Mouse (Mus musculus) liver, embryonic 14.5 days (tissue): Measurements from ENCODE around the gene Eya4. TPM values are rescaled to one million over a fixed set of nuclear protein-coding genes. Genes with fewer than 3 reads are reported as not detected.

ENCODE experiments used
- ATAC-seq: fragments of 200-750 bp; cut with Nextera tagmentation; 2 replicates; pipeline ENCODE4 v1.8.0; 2017; ENCODE audit warnings: moderate number of reproducible peaks, mild to moderate bottlenecking, moderate library complexity; ENCODE audit not compliant: insufficient read depth
- DNase-seq, 3 experiments: peaks; one replicate each; pipeline ENCODE4 v3.0.0-alpha.2; 2012 to 2013; ENCODE audit warnings: low read depth in 3 of 3, low spot score in 3 of 3
- H3K27ac ChIP-seq: fragments of 300-500 bp; sonication (generic); 2 replicates; pipeline ENCODE4 v1.5.1; 2014; ENCODE audit warnings: moderate library complexity, mild to moderate bottlenecking, control low read depth, inconsistent platforms
- H3K27me3 ChIP-seq: fragments of 300-500 bp; sonication (generic); 2 replicates; pipeline ENCODE4 v1.6.1; 2014; ENCODE audit warnings: mild to moderate bottlenecking, low read length, moderate library complexity; ENCODE audit not compliant: control insufficient read depth, insufficient read depth
- H3K36me3 ChIP-seq: fragments of 300-500 bp; sonication (generic); replicated peaks from 2 replicates; pipeline ENCODE4 v1.6.1; 2014; ENCODE audit warnings: low read depth; ENCODE audit not compliant: control insufficient read depth, insufficient read depth
- H3K4me1 ChIP-seq, 2 experiments: fragments of 200-500 bp in 1 of 2; fragments of 300-500 bp in 1 of 2; sonication (generic) in 1 of 2; replicated peaks; 2 replicates each; pipeline ENCODE4 v1.6.1; 2012 to 2014; ENCODE audit warnings: antibody characterized with exemption in 1 of 2, inconsistent platforms in 1 of 2, low read length in 1 of 2; ENCODE audit not compliant: control insufficient read depth in 2 of 2, insufficient read depth in 2 of 2
- H3K4me2 ChIP-seq: fragments of 300-500 bp; sonication (generic); 2 replicates; pipeline ENCODE4 v1.6.1; 2014; ENCODE audit warnings: low read depth, mild to moderate bottlenecking, control low read depth, moderate library complexity
- H3K4me3 ChIP-seq, 2 experiments: fragments of 200-500 bp in 1 of 2; fragments of 300-500 bp in 1 of 2; sonication (generic) in 1 of 2; 2 replicates each; pipeline ENCODE4 v1.5.1; 2012 to 2014; ENCODE audit warnings: low read depth in 2 of 2, low read length in 2 of 2, mild to moderate bottlenecking in 2 of 2, control low read depth in 1 of 2, inconsistent platforms in 1 of 2, moderate library complexity in 1 of 2; ENCODE audit not compliant: insufficient read depth in 1 of 2
- H3K9ac ChIP-seq: fragments of 300-500 bp; sonication (generic); replicated peaks from 2 replicates; pipeline ENCODE4 v1.6.1; 2014; ENCODE audit warnings: mild to moderate bottlenecking, control low read depth, moderate library complexity
- H3K9me3 ChIP-seq: fragments of 300-500 bp; sonication (generic); 2 replicates; pipeline ENCODE4 v1.6.1; 2016; ENCODE audit warnings: low read length, mixed read lengths; ENCODE audit not compliant: control insufficient read depth
- CTCF ChIP-seq: IDR thresholded peaks from 2 replicates; pipeline ENCODE4 v1.5.1; 2016; ENCODE audit warnings: antibody characterized with exemption, low read depth, control low read depth
- EP300 ChIP-seq: IDR thresholded peaks from 2 replicates; pipeline ENCODE4 v1.6.1; 2016; ENCODE audit warnings: antibody characterized with exemption, low read depth
- WGBS: fragments of 180-500 bp; shearing (Covaris S2); extraction: QIAGEN DNeasy Blood & Tissue Kit; methylation state at CpG from one replicate; pipeline ENCODE4 v1.1.7; 2014; ENCODE audit not compliant: insufficient replicate concordance; 5-methylcytosine and 5-hydroxymethylcytosine counted together
- polyA plus RNA-seq, 2 experiments: library from polyadenylated mRNA; depleted of rRNA in 1 of 2; stranded (reverse) in 1 of 2; unstranded in 1 of 2; fragments of >200 nt; fragmentation: Nextera tagmentation in 1 of 2; extraction: Ambion mirVana in 1 of 2; gene quantifications; 2 replicates each; pipeline versions ENCODE4 v1.2.1 to v1.2.3; 2012 to 2014

Eya4 gene
- polyA plus RNA-seq, 2 experiments = 0.13 to 0.19 TPM

DNA sequence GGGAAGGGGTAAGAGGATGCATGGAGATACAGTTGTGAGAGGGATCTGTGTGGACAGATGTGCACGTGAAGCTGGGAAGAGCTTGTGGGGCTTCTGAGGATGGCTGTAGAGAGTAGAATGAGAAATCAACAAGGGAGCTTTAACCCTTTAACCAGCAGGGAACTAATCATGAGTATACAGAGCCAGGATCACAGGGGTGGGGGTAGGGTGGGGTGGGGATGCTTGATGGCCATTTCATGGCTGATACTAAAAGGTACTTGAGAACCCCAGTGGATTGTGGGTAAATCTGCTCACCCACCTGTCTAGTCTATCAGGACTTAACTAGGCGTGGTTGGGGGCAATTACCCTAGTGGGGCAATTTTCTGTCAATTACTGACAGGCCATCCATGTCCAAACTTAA lies 80.1 kb downstream of the Eya4 start:
- Histone ChIP-seq H3K4me1 (no peaks in the 10 kb centered on the region), H3K27me3 (no peaks in the 10 kb centered on the region), H3K36me3 (no peaks in the 10 kb centered on the region), H3K9ac (no peak overlapping the region), H3K9me3 (no peaks in the 10 kb centered on the region; the same call in 1 of the 2 replicates), H3K27ac (no peak overlapping the region), H3K4me2 (no peak overlapping the region), H3K4me3 (no peak overlapping the region)
- ATAC-seq (no peak), DNase-seq (no peak)
- no peak for TF ChIP-seq CTCF
- WGBS = 55% methylated on average over 2 of the region's 2 CpGs

- DNase-seq = no peak
- TF ChIP-seq EP300 (no peak), CTCF (no peak)
- Histone ChIP-seq H3K4me3 (no peak overlapping the region), H3K36me3 (no peaks in the 10 kb centered on the region), H3K27ac (no peak overlapping the region), H3K9ac (no peak overlapping the region), H3K27me3 (no peaks in the 10 kb centered on the region), H3K9me3 (no peaks in the 10 kb centered on the region), H3K4me1 (no peaks in the 10 kb centered on the region), H3K4me2 (no peak overlapping the region)
- WGBS = 60% methylated on average over 4 of the region's 4 CpGs
- no peak for ATAC-seq
These were observed 98.4 kb downstream of the Eya4 start for GRCm38 (mm10) chr10:23252180-23252579.

DNA sequence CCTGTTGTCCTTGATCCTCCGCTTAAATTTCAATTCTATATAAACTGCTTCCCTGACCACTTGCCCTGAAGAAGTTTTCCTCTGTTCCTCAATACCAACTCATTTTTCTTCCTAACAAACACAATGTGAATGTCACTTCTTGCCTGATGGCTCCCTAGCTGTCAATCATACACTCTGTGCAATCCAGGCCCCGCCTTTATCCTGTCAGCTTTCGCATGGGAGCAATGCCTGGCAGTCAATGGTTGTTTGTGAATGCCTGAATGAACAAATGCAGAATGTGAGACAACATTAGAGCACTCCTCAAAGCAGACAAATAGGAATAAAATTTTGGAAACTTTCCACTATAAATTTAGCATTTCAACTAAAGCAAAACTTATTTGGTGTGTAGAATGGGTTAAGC lies 104.1 kb downstream of the Eya4 start:
- DNase-seq = no peak
- no peak overlapping the region for H3K27ac ChIP-seq

GRCm38 (mm10) chr10:23236918-23237317 lies 113.7 kb downstream of the Eya4 start:
- no peak for ATAC-seq
- Histone ChIP-seq H3K4me3 (no peak overlapping the region), H3K9me3 (no peaks in the 10 kb centered on the region), H3K4me2 (no peak overlapping the region), H3K36me3 (no peaks in the 10 kb centered on the region), H3K27me3 (no peaks in the 10 kb centered on the region), H3K4me1 (no peaks in the 10 kb centered on the region), H3K9ac (no peak overlapping the region), H3K27ac (no peak overlapping the region)
- no peak for DNase-seq
- TF ChIP-seq CTCF = no peak
- no peak for TF ChIP-seq EP300
- WGBS = 64% methylated on average over 11 of the region's 11 CpGs

More for the DNA sequence above, 104.1 kb downstream of the Eya4 start:
- Histone ChIP-seq H3K36me3 (no peaks in the 10 kb centered on the region), H3K9ac (no peak overlapping the region), H3K9me3 (no peaks in the 10 kb centered on the region), H3K27me3 (no peaks in the 10 kb centered on the region), H3K4me1 (no peaks in the 10 kb centered on the region), H3K4me2 (no peak overlapping the region), H3K4me3 (no peak overlapping the region)
- 57% methylated on average over 3 of the region's 3 CpGs for WGBS
- ATAC-seq = no peak
- TF ChIP-seq EP300 (no peak), CTCF (no peak)

DNA sequence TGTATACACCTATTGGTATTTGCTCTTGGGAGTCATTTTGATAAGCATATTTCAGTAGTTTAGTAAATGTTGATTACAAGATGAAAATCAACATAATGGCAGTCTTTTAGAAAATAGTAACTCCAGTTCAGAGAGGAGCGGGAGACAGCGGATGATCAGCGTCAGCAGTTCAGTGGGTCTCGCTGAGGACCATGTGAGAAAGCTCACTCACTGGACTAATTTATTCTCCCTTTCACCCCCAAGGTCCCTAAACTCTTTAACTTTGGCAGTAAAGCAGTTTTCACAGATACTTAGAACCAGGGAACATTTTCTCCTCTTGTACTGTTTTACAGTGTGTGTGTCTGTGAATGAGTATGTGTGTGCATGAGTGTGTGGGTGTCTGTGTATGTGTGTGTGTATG lies 115.2 kb downstream of the Eya4 start:
- Histone ChIP-seq H3K4me2 (no peak overlapping the region), H3K27ac (no peak overlapping the region), H3K36me3 (no peaks in the 10 kb centered on the region), H3K27me3 (no peaks in the 10 kb centered on the region), H3K4me1 (no peaks in the 10 kb centered on the region), H3K4me3 (no peak overlapping the region), H3K9ac (no peak overlapping the region), H3K9me3 (no peaks in the 10 kb centered on the region)
- 74% methylated on average over 4 of the region's 4 CpGs for WGBS
- TF ChIP-seq EP300 (no peak), CTCF (no peak)
- no peak for ATAC-seq
- no peak for DNase-seq
